Mouse (Mus musculus) lung, embryonic 14.5 days (tissue): ENCODE results near the gene Wdr24. TPM values are rescaled to one million over a fixed set of nuclear protein-coding genes. Genes with fewer than 3 reads are reported as not detected.

ENCODE experiments used
- ATAC-seq: fragments of 200-750 bp; cut with Nextera tagmentation; 2 replicates; pipeline ENCODE4 v1.8.0; 2017; ENCODE audit warnings: mild to moderate bottlenecking, moderate TSS enrichment, moderate library complexity; ENCODE audit not compliant: insufficient read depth
- DNase-seq: peaks from one replicate; pipeline ENCODE4 v3.0.0-alpha.2; 2015
- H3K27ac ChIP-seq: fragments of 300-500 bp; sonication (generic); 2 replicates; pipeline ENCODE4 v1.5.1; 2014; ENCODE audit warnings: low read depth, mild to moderate bottlenecking, moderate library complexity
- H3K27me3 ChIP-seq: fragments of 300-500 bp; sonication (generic); 2 replicates; pipeline ENCODE4 v1.6.1; 2014; ENCODE audit warnings: low read length, control low read depth; ENCODE audit not compliant: insufficient read depth
- H3K36me3 ChIP-seq: fragments of 300-500 bp; sonication (generic); 2 replicates; pipeline ENCODE4 v1.6.1; 2014; ENCODE audit warnings: control low read depth; ENCODE audit not compliant: insufficient read depth
- H3K4me1 ChIP-seq: fragments of 300-500 bp; sonication (generic); 2 replicates; pipeline ENCODE4 v1.6.1; 2014; ENCODE audit warnings: antibody characterized with exemption, control low read depth; ENCODE audit not compliant: insufficient read depth
- H3K4me2 ChIP-seq: fragments of 300-500 bp; sonication (generic); 2 replicates; pipeline ENCODE4 v1.6.1; 2014; ENCODE audit warnings: mild to moderate bottlenecking
- H3K4me3 ChIP-seq: fragments of 300-500 bp; sonication (generic); 2 replicates; pipeline ENCODE4 v1.5.1; 2014; ENCODE audit warnings: low read depth, low read length
- H3K9ac ChIP-seq: fragments of 300-500 bp; sonication (generic); 2 replicates; pipeline ENCODE4 v1.6.1; 2014
- H3K9me3 ChIP-seq: fragments of 300-500 bp; sonication (generic); 2 replicates; pipeline ENCODE4 v1.6.1; 2016; ENCODE audit warnings: low read depth, low read length, control low read depth
- CTCF ChIP-seq: IDR thresholded peaks from 2 replicates; pipeline ENCODE4 v1.5.1; 2016; ENCODE audit warnings: antibody characterized with exemption, low read depth
- WGBS: fragments of 180-500 bp; shearing (Covaris S2); extraction: QIAGEN DNeasy Blood & Tissue Kit; methylation state at CpG from one replicate; pipeline ENCODE4 v1.1.7; 2014; 5-methylcytosine and 5-hydroxymethylcytosine counted together
- polyA plus RNA-seq: library from polyadenylated mRNA; unstranded; fragments of >200 nt; fragmentation: Nextera tagmentation; extraction: Ambion mirVana; gene quantifications from 2 replicates; pipeline ENCODE4 v1.2.1, GENCODE M21; 2014

Gene Wdr24
- 24.6 and 26.0 TPM in 2 replicates for polyA plus RNA-seq

GRCm38 (mm10) chr17:25823452-25823851 is at the start of gene Wdr24:
Gene Wdr24 (plus strand): TSS chr17:25823627.
- Histone ChIP-seq H3K36me3 (peaks cover 30% of the 10 kb centered on the region), H3K9me3 (no peaks in the 10 kb centered on the region), H3K9ac (peak within 1 kb of the TSS; percentile 74), H3K27ac (peak within 1 kb of the TSS; percentile 63), H3K4me2 (peak within 1 kb of the TSS; percentile 98), H3K4me3 (peak within 1 kb of the TSS; percentile 67), H3K4me1 (peaks cover 16% of the 10 kb centered on the region), H3K27me3 (peaks cover 20% of the 10 kb centered on the region)
- peak; percentile 96 for DNase-seq
- WGBS: under 1% methylated on average over 18 of the region's 18 CpGs
- TF ChIP-seq CTCF: no peak
- peak; percentile 74 for ATAC-seq

- 0 out of 2 replicates have a peak, but pooled peaks cover 20% of the 10 kb centered on the region for H3K36me3 ChIP-seq
- 73% methylated on average over 10 of the region's 10 CpGs for WGBS
- no peak overlapping the region for H3K4me2 ChIP-seq
- no peak overlapping the region for H3K9ac ChIP-seq
- ATAC-seq (no peak), DNase-seq (no peak)
- no peak overlapping the region for H3K27ac ChIP-seq
- no peaks in the 10 kb centered on the region for H3K4me1 ChIP-seq
- TF ChIP-seq CTCF: no peak
- no peaks in the 10 kb centered on the region for H3K27me3 ChIP-seq
- no peaks in the 10 kb centered on the region for H3K9me3 ChIP-seq
- H3K4me3 ChIP-seq: no peak overlapping the region
These were observed 47.9 kb upstream of the Wdr24 start for GRCm38 (mm10) chr17:25775318-25776062.

GRCm38 (mm10) chr17:25777948-25778347 is 45.5 kb upstream of the Wdr24 start:
- no peak overlapping the region for H3K4me2 ChIP-seq
- H3K27me3 ChIP-seq: no peaks in the 10 kb centered on the region
- H3K4me1 ChIP-seq: no peaks in the 10 kb centered on the region
- no peak for TF ChIP-seq CTCF
- H3K27ac ChIP-seq: no peak overlapping the region
- peaks cover 39% of the 10 kb centered on the region for H3K36me3 ChIP-seq
- H3K9ac ChIP-seq: no peak overlapping the region
- 93% methylated on average over 5 of the region's 5 CpGs for WGBS
- ATAC-seq (no peak), DNase-seq (no peak)
- no peak overlapping the region for H3K4me3 ChIP-seq
- H3K9me3 ChIP-seq: no peaks in the 10 kb centered on the region

- no peak for TF ChIP-seq CTCF
- Histone ChIP-seq H3K27ac (no peak overlapping the region), H3K9me3 (no peaks in the 10 kb centered on the region), H3K9ac (no peak overlapping the region), H3K4me1 (peaks cover 9% of the 10 kb centered on the region), H3K4me2 (no peak overlapping the region), H3K27me3 (no peaks in the 10 kb centered on the region), H3K36me3 (peaks cover 53% of the 10 kb centered on the region), H3K4me3 (no peak overlapping the region)
- DNase-seq: no peak
- 69% methylated on average over 6 of the region's 6 CpGs for WGBS
- no peak for ATAC-seq
These were observed 42.1 kb upstream of the Wdr24 start for GRCm38 (mm10) chr17:25781339-25781738.

- no peak overlapping the region for H3K4me3 ChIP-seq
- ATAC-seq: no peak
- no peak overlapping the region for H3K27ac ChIP-seq
- H3K9me3 ChIP-seq: no peaks in the 10 kb centered on the region
- H3K4me1 ChIP-seq: peaks cover 9% of the 10 kb centered on the region
- no peak for TF ChIP-seq CTCF
- 68% methylated on average over 7 of the region's 7 CpGs for WGBS
- H3K4me2 ChIP-seq: no peak overlapping the region
- H3K27me3 ChIP-seq: no peaks in the 10 kb centered on the region
- peaks cover 58% of the 10 kb centered on the region for H3K36me3 ChIP-seq
- H3K9ac ChIP-seq: no peak overlapping the region
- DNase-seq: no peak
These were observed 40.3 kb upstream of the Wdr24 start for GRCm38 (mm10) chr17:25783086-25783485.

GRCm38 (mm10) chr17:25783861-25784574 is 39.4 kb upstream of the Wdr24 start:
- 64% methylated on average over 15 of the region's 15 CpGs for WGBS
- Histone ChIP-seq H3K36me3 (peaks cover 58% of the 10 kb centered on the region), H3K4me1 (peaks cover 9% of the 10 kb centered on the region), H3K27ac (no peak overlapping the region), H3K27me3 (no peaks in the 10 kb centered on the region), H3K9ac (peak overlapping the region; percentile 75), H3K4me2 (peak overlapping the region; percentile 86), H3K9me3 (no peaks in the 10 kb centered on the region), H3K4me3 (peak overlapping the region; percentile 64)
- no peak for TF ChIP-seq CTCF
- ATAC-seq (no peak), DNase-seq (no peak)

- Histone ChIP-seq H3K36me3 (peaks cover 59% of the 10 kb centered on the region), H3K4me3 (peak within 1 kb of the TSS; percentile 64), H3K4me1 (peaks cover 9% of the 10 kb centered on the region), H3K4me2 (peak within 1 kb of the TSS; percentile 86), H3K9me3 (no peaks in the 10 kb centered on the region), H3K27ac (peak within 1 kb of the TSS; percentile 80), H3K27me3 (no peaks in the 10 kb centered on the region), H3K9ac (peak within 1 kb of the TSS; percentile 75)
- DNase-seq (peak; percentile 99), ATAC-seq (peak; percentile 86)
- TF ChIP-seq CTCF: peak; percentile 19; the same call in 1 of the 2 replicates
- under 1% methylated on average over 23 of the region's 23 CpGs for WGBS
These were observed 38.1 kb upstream of the Wdr24 start, which contains the start of gene Haghl for GRCm38 (mm10) chr17:25785281-25785745. Gene Haghl (minus strand): TSS chr17:25785673.
